Mouse (Mus musculus): ENCODE data around the gene Cat. TPM values are rescaled to one million over a fixed set of nuclear protein-coding genes. Genes with fewer than 3 reads are reported as not detected.

Gene Cat
- total and polyA plus RNA-seq, 2 experiments from 2014 or later = 64.2 to 91.3 TPM

GRCm38 (mm10) chr2:103413381-103413780, 71.6 kb downstream of the Cat start:
- no peak overlapping the region for H3K4me3 ChIP-seq (ENCODE audit: low read depth, low read length)
- DNase-seq = no peak
- no peak for ATAC-seq
- no peak overlapping the region for H3K4me2 ChIP-seq (ENCODE audit: low read depth)
- no peak overlapping the region for H3K9ac ChIP-seq
- H3K9me3 ChIP-seq (ENCODE audit: low read length) = no peaks in the 10 kb centered on the region
- no peaks in the 10 kb centered on the region for H3K27me3 ChIP-seq (ENCODE audit: insufficient read depth, low read length)
- H3K4me1 ChIP-seq (ENCODE audit: insufficient read depth) = no peaks in the 10 kb centered on the region
- 86% methylated on average over 5 of the region's 5 CpGs for WGBS
- no peak overlapping the region for H3K27ac ChIP-seq (ENCODE audit: low read depth, low read length)
- no peaks in the 10 kb centered on the region for H3K36me3 ChIP-seq (ENCODE audit: insufficient read depth)
- TF ChIP-seq CTCF (IDR thresholded peaks at IDR 0.05; ENCODE audit: low read depth) = no peak

- no peak overlapping the region for H3K4me3 ChIP-seq (ENCODE audit: low read depth, low read length)
- no peaks in the 10 kb centered on the region for H3K36me3 ChIP-seq (ENCODE audit: insufficient read depth)
- DNase-seq (no peak), ATAC-seq (no peak)
- H3K4me2 ChIP-seq (ENCODE audit: low read depth) = no peak overlapping the region
- WGBS = 94% methylated on average over 3 of the region's 3 CpGs
- H3K27me3 ChIP-seq (ENCODE audit: insufficient read depth, low read length) = no peaks in the 10 kb centered on the region
- no peak for TF ChIP-seq CTCF (IDR thresholded peaks at IDR 0.05; ENCODE audit: low read depth)
- no peaks in the 10 kb centered on the region for H3K9me3 ChIP-seq (ENCODE audit: low read length)
- H3K9ac ChIP-seq = no peak overlapping the region
- H3K27ac ChIP-seq (ENCODE audit: low read depth, low read length) = no peak overlapping the region
- H3K4me1 ChIP-seq (ENCODE audit: insufficient read depth) = no peaks in the 10 kb centered on the region
Measured at GRCm38 (mm10) chr2:103411816-103412215, 73.1 kb downstream of the Cat start.

- Histone ChIP-seq H3K27ac (ENCODE audit: low read depth, low read length) (no peak within 1 kb of the TSS), H3K4me1 (ENCODE audit: insufficient read depth) (no peaks in the 10 kb centered on the region), H3K9ac (no peak within 1 kb of the TSS), H3K36me3 (ENCODE audit: insufficient read depth) (no peaks in the 10 kb centered on the region), H3K27me3 (ENCODE audit: insufficient read depth, low read length) (no peaks in the 10 kb centered on the region), H3K4me2 (ENCODE audit: low read depth) (no peak within 1 kb of the TSS), H3K4me3 (ENCODE audit: low read depth, low read length) (no peak within 1 kb of the TSS), H3K9me3 (ENCODE audit: low read length) (no peaks in the 10 kb centered on the region)
- WGBS = 80% methylated on average over 6 of the region's 6 CpGs
- no peak for TF ChIP-seq CTCF (IDR thresholded peaks at IDR 0.05; ENCODE audit: low read depth)
- ATAC-seq (no peak), DNase-seq (no peak)
Measured at GRCm38 (mm10) chr2:103411348-103411747, 73.6 kb downstream of the Cat start, which contains the start of gene Elf5. Gene Elf5 (plus strand): TSS chr2:103411688.

- no peak for ATAC-seq
- H3K27ac ChIP-seq (ENCODE audit: low read depth, low read length) = no peak overlapping the region
- no peak for TF ChIP-seq CTCF (IDR thresholded peaks at IDR 0.05; ENCODE audit: low read depth)
- 75% methylated on average over 3 of the region's 3 CpGs for WGBS
- H3K4me3 ChIP-seq (ENCODE audit: low read depth, low read length) = no peak overlapping the region
- no peak overlapping the region for H3K4me2 ChIP-seq (ENCODE audit: low read depth)
- H3K9ac ChIP-seq = no peak overlapping the region
- DNase-seq = no peak
- H3K27me3 ChIP-seq (ENCODE audit: insufficient read depth, low read length) = no peaks in the 10 kb centered on the region
- no peaks in the 10 kb centered on the region for H3K4me1 ChIP-seq (ENCODE audit: insufficient read depth)
- no peaks in the 10 kb centered on the region for H3K9me3 ChIP-seq (ENCODE audit: low read length)
- no peaks in the 10 kb centered on the region for H3K36me3 ChIP-seq (ENCODE audit: insufficient read depth)
Measured at GRCm38 (mm10) chr2:103406239-103406638, 78.7 kb downstream of the Cat start.

Other genes starting within 250 kb of the Cat start
- 0.08 and 1.1 TPM in 2 replicates for gene Ehf, start 181.9 kb downstream of the Cat start, total RNA-seq (2014; rRNA removed)
- gene Ehf, start 181.9 kb downstream of the Cat start, polyA plus RNA-seq (2015; fragmentation: Nextera tagmentation; extraction: Ambion mirVana) = 0.07 and 0.24 TPM in 2 replicates
- not detected in 2 replicates for gene Elf5, start 73.5 kb downstream of the Cat start, total RNA-seq (2014; rRNA removed)
- not detected in 2 replicates for gene Elf5, start 73.5 kb downstream of the Cat start, polyA plus RNA-seq (2015; fragmentation: Nextera tagmentation; extraction: Ambion mirVana)
- gene Abtb2, start 81.2 kb upstream of the Cat start, total RNA-seq (2014; rRNA removed) = 13.9 and 16.9 TPM in 2 replicates
- 6.5 TPM in 2 replicates for gene Abtb2, start 81.2 kb upstream of the Cat start, polyA plus RNA-seq (2015; fragmentation: Nextera tagmentation; extraction: Ambion mirVana)